Mouse (Mus musculus) neural tube, embryonic 14.5 days (tissue): ENCODE results near the gene Nlgn3. TPM values are rescaled to one million over a fixed set of nuclear protein-coding genes. Genes with fewer than 3 reads are reported as not detected.
A peak's percentile ranks its signal among the peaks of the same experiment; 100 is the strongest.

Experiments used
- ATAC-seq: fragments of 200-750 bp; cut with Nextera tagmentation; 2 replicates; pipeline ENCODE4 v1.8.0; 2017; ENCODE audit warnings: low read depth, mild to moderate bottlenecking, moderate TSS enrichment, moderate library complexity
- H3K27ac ChIP-seq: fragments of 300-500 bp; sonication (generic); 2 replicates; pipeline ENCODE4 v1.5.1; 2014; ENCODE audit warnings: low read depth, mild to moderate bottlenecking, control low read depth, low read length, moderate library complexity, mixed read lengths
- H3K27me3 ChIP-seq: fragments of 300-500 bp; sonication (generic); 2 replicates; pipeline ENCODE4 v1.6.1; 2014; ENCODE audit warnings: low read length; ENCODE audit not compliant: control insufficient read depth, insufficient read depth
- H3K36me3 ChIP-seq: fragments of 300-500 bp; sonication (generic); 2 replicates; pipeline ENCODE4 v1.6.1; 2014; ENCODE audit warnings: low read length, mixed read lengths; ENCODE audit not compliant: control insufficient read depth, insufficient read depth
- H3K4me1 ChIP-seq: fragments of 300-500 bp; sonication (generic); 2 replicates; pipeline ENCODE4 v1.6.1; 2014; ENCODE audit warnings: low read length; ENCODE audit not compliant: control insufficient read depth, insufficient read depth
- H3K4me2 ChIP-seq: fragments of 300-500 bp; sonication (generic); 2 replicates; pipeline ENCODE4 v1.6.1; 2014; ENCODE audit warnings: mild to moderate bottlenecking, low read depth, low read length, control low read depth
- H3K4me3 ChIP-seq: fragments of 300-500 bp; sonication (generic); 2 replicates; pipeline ENCODE4 v1.5.1; 2014; ENCODE audit warnings: low read depth, low read length, control low read depth, mixed read lengths
- H3K9ac ChIP-seq: fragments of 300-500 bp; sonication (generic); replicated peaks from 2 replicates; pipeline ENCODE4 v1.6.1; 2014; ENCODE audit warnings: low read depth, mild to moderate bottlenecking, control low read depth, low read length, mixed read lengths
- H3K9me3 ChIP-seq: fragments of 300-500 bp; sonication (generic); 2 replicates; pipeline ENCODE4 v1.6.1; 2016; ENCODE audit warnings: low read length; ENCODE audit not compliant: control insufficient read depth
- WGBS: fragments of 180-500 bp; shearing (Covaris S2); extraction: QIAGEN DNeasy Blood & Tissue Kit; methylation state at CpG from one replicate; pipeline ENCODE4 v1.1.7; 2014; 5-methylcytosine and 5-hydroxymethylcytosine counted together
- polyA plus RNA-seq: library from polyadenylated mRNA; unstranded; fragments of >200 nt; fragmentation: Nextera tagmentation; extraction: Ambion mirVana; gene quantifications from 2 replicates; pipeline ENCODE4 v1.2.1, GENCODE M21; 2014

Gene Nlgn3
- polyA plus RNA-seq: 91.8 and 121 TPM in 2 replicates

DNA sequence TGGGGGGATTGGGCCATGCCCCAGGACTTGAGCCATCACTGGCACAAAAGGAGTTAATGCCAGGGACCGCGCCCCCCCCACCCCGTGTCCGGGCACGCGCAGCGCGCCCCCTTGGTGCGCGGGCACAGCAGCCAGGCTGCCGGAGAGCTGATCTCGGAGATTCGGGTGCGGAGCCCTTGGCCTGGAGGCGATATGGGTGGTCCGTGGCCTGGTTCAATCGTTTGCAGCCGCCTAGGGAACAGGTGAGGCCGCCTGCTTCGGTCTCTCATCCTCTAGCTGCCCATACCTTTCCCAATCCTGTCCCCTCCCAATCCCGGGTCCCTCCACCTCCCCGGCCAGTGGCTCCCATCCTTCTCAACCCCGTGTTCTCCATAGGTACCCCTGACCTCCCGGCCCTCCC, at the start of gene Nlgn3:
Gene Nlgn3, plus strand, starts transcription at position 114 of the 400 bp plus-strand sequence.
- Histone ChIP-seq H3K27me3 (no peaks in the 10 kb centered on the region), H3K9ac (peak within 1 kb of the TSS; percentile 68)
- ATAC-seq: peak; percentile 49

GRCm38 (mm10) chrX:101253952-101254729, 44.8 kb upstream of the Nlgn3 start, which contains the start of gene Foxo4:
TSS of gene Foxo4 (plus strand) at chrX:101254528.
- H3K27ac ChIP-seq: no peak within 1 kb of the TSS
- H3K36me3 ChIP-seq: no peaks in the 10 kb centered on the region
- H3K9ac ChIP-seq: peak within 1 kb of the TSS; percentile 41
- H3K27me3 ChIP-seq: no peaks in the 10 kb centered on the region
- no peaks in the 10 kb centered on the region for H3K4me1 ChIP-seq
- H3K9me3 ChIP-seq: no peaks in the 10 kb centered on the region
- 17% methylated on average over 46 of the region's 47 CpGs for WGBS
- ATAC-seq: peak; percentile 93
- H3K4me3 ChIP-seq: peak within 1 kb of the TSS; percentile 43
- H3K4me2 ChIP-seq: peak within 1 kb of the TSS; percentile 58

More for the DNA sequence above, at the start of gene Nlgn3:
- Histone ChIP-seq H3K27ac (peak within 1 kb of the TSS; percentile 73), H3K4me2 (peak within 1 kb of the TSS; percentile 47), H3K4me3 (peak within 1 kb of the TSS; percentile 51), H3K4me1 (peaks cover 12% of the 10 kb centered on the region), H3K36me3 (peaks cover 2% of the 10 kb centered on the region; the same call in 1 of the 2 replicates), H3K9me3 (no peaks in the 10 kb centered on the region)
- WGBS: 17% methylated on average over 8 of the region's 24 CpGs

GRCm38 (mm10) chrX:101254740-101255139, 44.2 kb upstream of the Nlgn3 start:
- WGBS: 16% methylated on average over 26 of the region's 26 CpGs
- Histone ChIP-seq H3K4me1 (no peaks in the 10 kb centered on the region), H3K9me3 (no peaks in the 10 kb centered on the region)

DNA sequence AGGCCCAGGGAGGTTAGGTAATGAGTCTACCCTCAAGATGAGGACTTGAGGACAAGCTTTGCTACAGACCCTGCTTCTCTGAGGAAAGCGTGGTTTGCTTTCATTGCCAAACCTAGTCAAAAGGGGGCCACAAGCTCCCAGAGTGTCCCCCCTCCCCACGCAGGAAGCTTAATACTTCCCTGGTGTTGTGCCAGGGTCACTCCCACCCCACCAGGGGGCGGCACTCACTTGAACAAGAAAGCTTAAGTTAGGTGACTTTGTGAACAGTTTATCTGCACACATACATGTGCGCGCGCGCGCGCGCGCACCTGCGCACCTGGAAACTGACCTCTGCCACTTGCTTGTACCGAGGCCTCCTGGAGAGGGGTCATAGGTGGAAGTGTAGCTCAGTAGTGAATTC, 42.4 kb upstream of the Nlgn3 start:
- H3K27me3 ChIP-seq: no peaks in the 10 kb centered on the region
- H3K27ac ChIP-seq: no peak overlapping the region
- no peak overlapping the region for H3K4me3 ChIP-seq
- H3K9me3 ChIP-seq: no peaks in the 10 kb centered on the region
- H3K4me2 ChIP-seq: no peak overlapping the region
- no peak overlapping the region for H3K9ac ChIP-seq
- no peaks in the 10 kb centered on the region for H3K36me3 ChIP-seq
- 83% methylated on average over 13 of the region's 13 CpGs for WGBS
- ATAC-seq: no peak
- H3K4me1 ChIP-seq: no peaks in the 10 kb centered on the region

More at GRCm38 (mm10) chrX:101254740-101255139, 44.2 kb upstream of the Nlgn3 start:
- Histone ChIP-seq H3K36me3 (no peaks in the 10 kb centered on the region), H3K27me3 (no peaks in the 10 kb centered on the region), H3K9ac (peak overlapping the region; percentile 41), H3K4me2 (peak overlapping the region; percentile 58), H3K27ac (no peak overlapping the region), H3K4me3 (peak overlapping the region; percentile 43)
- ATAC-seq: peak; percentile 12; the same call in 1 of the 2 replicates

DNA sequence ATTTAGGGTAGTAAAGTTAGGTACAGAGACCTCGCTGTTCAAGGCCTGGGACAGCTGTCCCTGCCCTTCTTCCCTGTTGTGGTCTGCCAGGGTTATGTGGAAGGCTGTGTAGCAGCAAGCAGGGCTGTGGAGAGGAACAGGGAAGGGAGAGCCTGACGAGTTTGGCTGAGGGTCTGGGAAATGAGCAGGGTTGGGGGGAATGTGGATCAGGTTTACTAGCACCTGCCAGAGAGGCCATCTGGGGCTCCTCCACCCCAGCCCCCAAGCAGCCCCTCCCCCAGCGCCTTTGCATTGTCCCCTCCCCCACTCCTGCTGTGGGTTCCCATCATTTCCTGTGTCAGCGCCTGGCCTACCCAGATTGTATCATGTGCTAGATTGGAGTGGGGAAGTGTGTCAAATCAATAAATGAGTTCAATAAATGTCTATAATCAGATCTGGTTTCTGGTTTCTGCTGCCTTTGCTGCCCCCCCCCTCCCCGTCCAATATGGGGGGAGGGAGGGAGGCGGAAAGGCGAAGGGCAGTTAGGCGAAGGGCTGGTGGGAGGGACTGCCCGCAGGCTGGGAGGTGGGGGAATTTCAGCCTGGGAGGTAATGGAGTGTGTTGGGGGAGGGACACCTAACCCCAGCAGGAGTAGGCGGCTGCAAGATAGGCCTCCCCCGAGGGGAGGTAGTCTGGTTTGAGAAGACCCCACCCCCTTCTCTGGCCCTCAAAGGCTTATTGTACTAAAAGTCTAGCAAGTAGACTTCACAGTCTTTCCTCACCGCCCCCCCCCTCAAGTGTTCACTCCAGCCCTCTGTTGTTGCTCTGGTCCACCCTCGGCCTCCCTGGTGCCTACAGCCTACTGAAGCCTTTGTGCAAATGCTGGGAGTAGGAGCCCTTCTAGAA, 38.3 kb upstream of the Nlgn3 start:
- 9% methylated on average over 11 of the region's 13 CpGs for WGBS
- H3K9ac ChIP-seq: no peak overlapping the region
- H3K27me3 ChIP-seq: no peaks in the 10 kb centered on the region
- ATAC-seq: peak; percentile 49; the same call in 1 of the 2 replicates
- H3K4me2 ChIP-seq: no peak overlapping the region
- no peaks in the 10 kb centered on the region for H3K36me3 ChIP-seq
- no peaks in the 10 kb centered on the region for H3K4me1 ChIP-seq
- no peak overlapping the region for H3K4me3 ChIP-seq
- no peaks in the 10 kb centered on the region for H3K9me3 ChIP-seq
- no peak overlapping the region for H3K27ac ChIP-seq

GRCm38 (mm10) chrX:101263892-101264291, 35.1 kb upstream of the Nlgn3 start, which contains the start of gene Gm614:
TSS of gene Gm614 (minus strand) at chrX:101263992.
- Histone ChIP-seq H3K9me3 (no peaks in the 10 kb centered on the region), H3K9ac (no peak within 1 kb of the TSS), H3K4me3 (no peak within 1 kb of the TSS), H3K27ac (no peak within 1 kb of the TSS), H3K36me3 (no peaks in the 10 kb centered on the region), H3K4me1 (no peaks in the 10 kb centered on the region), H3K27me3 (no peaks in the 10 kb centered on the region), H3K4me2 (no peak within 1 kb of the TSS)
- 91% methylated on average over 1 of the region's 1 CpGs for WGBS
- no peak for ATAC-seq

DNA sequence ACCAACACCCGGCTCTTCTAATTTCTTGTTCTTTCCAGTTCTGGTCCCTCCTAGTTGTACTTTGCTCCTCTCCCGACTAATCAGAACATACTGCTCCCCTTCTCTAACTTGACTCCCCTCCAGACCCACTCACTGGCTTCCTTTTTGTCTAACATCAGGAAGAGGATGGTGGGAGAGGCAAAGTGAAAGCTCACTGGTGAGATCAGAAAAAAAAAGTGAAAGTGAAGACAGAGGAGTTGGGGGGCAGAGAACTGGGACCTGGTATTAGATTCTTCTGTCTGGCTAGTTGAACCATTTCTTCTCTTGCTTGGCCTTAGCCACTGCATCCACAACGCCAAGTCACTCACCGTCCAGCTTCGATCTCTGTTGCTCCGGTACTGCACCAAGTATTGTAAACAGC, 32.3 kb upstream of the Nlgn3 start:
- Histone ChIP-seq H3K27me3 (no peaks in the 10 kb centered on the region), H3K36me3 (no peaks in the 10 kb centered on the region), H3K4me3 (no peak overlapping the region), H3K27ac (no peak overlapping the region), H3K4me2 (no peak overlapping the region), H3K4me1 (no peaks in the 10 kb centered on the region), H3K9ac (no peak overlapping the region), H3K9me3 (no peaks in the 10 kb centered on the region)
- WGBS: 97% methylated on average over 6 of the region's 6 CpGs
- no peak for ATAC-seq

- Histone ChIP-seq H3K36me3 (no peaks in the 10 kb centered on the region), H3K4me3 (no peak within 1 kb of the TSS), H3K9ac (no peak within 1 kb of the TSS), H3K4me1 (no peaks in the 10 kb centered on the region), H3K4me2 (no peak within 1 kb of the TSS), H3K9me3 (no peaks in the 10 kb centered on the region), H3K27ac (no peak within 1 kb of the TSS), H3K27me3 (no peaks in the 10 kb centered on the region)
- no peak for ATAC-seq
- WGBS: 77% methylated on average over 5 of the region's 5 CpGs
Measured at GRCm38 (mm10) chrX:101268025-101268754, 30.8 kb upstream of the Nlgn3 start, which contains the start of gene Il2rg. TSS of gene Il2rg (minus strand) at chrX:101268255.
